Mouse (Mus musculus) kidney, embryonic 16.5 days (tissue): Measurements from ENCODE around the gene 4932429P05Rik. TPM values are rescaled to one million over a fixed set of nuclear protein-coding genes. Genes with fewer than 3 reads are reported as not detected.

Experiments used
- ATAC-seq: fragments of 200-750 bp; cut with Nextera tagmentation; 2 replicates; pipeline ENCODE4 v1.8.0; 2017; ENCODE audit warnings: moderate TSS enrichment; ENCODE audit not compliant: low FRiP score, low TSS enrichment
- H3K27ac ChIP-seq: fragments of 300-500 bp; sonication (generic); 2 replicates; pipeline ENCODE4 v1.5.1; 2014; ENCODE audit warnings: low read length
- H3K27me3 ChIP-seq: fragments of 300-500 bp; sonication (generic); 2 replicates; pipeline ENCODE4 v1.6.1; 2014; ENCODE audit warnings: low read length, control low read depth, mixed read lengths; ENCODE audit not compliant: insufficient read depth
- H3K36me3 ChIP-seq: fragments of 300-500 bp; sonication (generic); 2 replicates; pipeline ENCODE4 v1.6.1; 2014; ENCODE audit warnings: low read length, control low read depth, mixed read lengths; ENCODE audit not compliant: insufficient read depth
- H3K4me1 ChIP-seq: fragments of 300-500 bp; sonication (generic); 2 replicates; pipeline ENCODE4 v1.6.1; 2014; ENCODE audit warnings: low read length, control low read depth, mixed read lengths; ENCODE audit not compliant: insufficient read depth
- H3K4me2 ChIP-seq: fragments of 300-500 bp; sonication (generic); replicated peaks from 2 replicates; pipeline ENCODE4 v1.6.1; 2014; ENCODE audit warnings: low read depth, low read length
- H3K4me3 ChIP-seq: fragments of 300-500 bp; sonication (generic); 2 replicates; pipeline ENCODE4 v1.5.1; 2014; ENCODE audit warnings: mild to moderate bottlenecking, low read length
- H3K9ac ChIP-seq: fragments of 300-500 bp; sonication (generic); replicated peaks from 2 replicates; pipeline ENCODE4 v1.6.1; 2014; ENCODE audit warnings: low read length
- H3K9me3 ChIP-seq: fragments of 300-500 bp; sonication (generic); 2 replicates; pipeline ENCODE4 v1.6.1; 2016; ENCODE audit warnings: low read length, control low read depth
- polyA plus RNA-seq: library from polyadenylated mRNA; unstranded; fragments of >200 nt; fragmentation: Nextera tagmentation; extraction: Ambion mirVana; gene quantifications from 2 replicates; pipeline ENCODE4 v1.2.1, GENCODE M21; 2015

The 4932429P05Rik gene
- polyA plus RNA-seq, result not detected in 2 replicates

DNA sequence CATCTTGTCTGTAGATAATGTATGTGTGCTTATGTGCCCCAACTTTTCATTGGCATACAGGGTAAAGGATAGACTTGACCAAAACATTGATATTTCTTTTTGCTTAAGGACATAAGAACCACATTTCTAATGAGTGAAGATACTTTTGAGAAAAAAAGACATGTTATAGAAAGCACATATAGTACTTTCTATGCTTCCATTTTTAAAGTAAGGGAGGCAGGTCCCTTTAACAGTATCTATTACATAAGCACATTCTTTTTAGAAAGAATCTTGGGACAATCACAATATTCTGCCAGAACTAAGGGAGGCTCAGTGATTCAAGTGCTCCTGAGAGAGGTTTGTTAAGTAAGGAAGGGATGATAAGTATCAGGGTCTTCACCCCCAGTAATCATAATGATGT, at the start of gene 4932429P05Rik:
4932429P05Rik (plus strand) TSS at position 301 of the 400 bp plus-strand sequence.
- no peak within 1 kb of the TSS for H3K27ac ChIP-seq
- no peak within 1 kb of the TSS for H3K9ac ChIP-seq
- no peak within 1 kb of the TSS for H3K4me3 ChIP-seq
- H3K4me1 ChIP-seq, result no peaks in the 10 kb centered on the region
- no peak within 1 kb of the TSS for H3K4me2 ChIP-seq
- H3K27me3 ChIP-seq, result no peaks in the 10 kb centered on the region
- H3K9me3 ChIP-seq, result no peaks in the 10 kb centered on the region
- H3K36me3 ChIP-seq, result no peaks in the 10 kb centered on the region
- ATAC-seq, result no peak

Other genes starting within 250 kb of the 4932429P05Rik start
- gene 4930415L06Rik, start 180.6 kb downstream of the 4932429P05Rik start, polyA plus RNA-seq, result not detected in 2 replicates